Mouse (Mus musculus) heart, adult 2 months (tissue): ENCODE results near the gene Glp1r.

Experiments used
- CTCF ChIP-seq: fragments of 200-600 bp; IDR thresholded peaks from 2 replicates; pipeline ENCODE4 v1.8.1; 2022; ENCODE audit warnings: antibody characterized with exemption, mild to moderate bottlenecking, moderate library complexity
- EP300 ChIP-seq: fragments of 200-500 bp; IDR thresholded peaks from 2 replicates; pipeline ENCODE4 v1.6.1; 2011; ENCODE audit warnings: low read depth, low read length, control low read depth; ENCODE audit not compliant: insufficient read depth
- POLR2A ChIP-seq: fragments of 200-500 bp; IDR thresholded peaks from 2 replicates; pipeline ENCODE4 v1.6.1; 2011; ENCODE audit warnings: mild to moderate bottlenecking, low read depth, low read length, control low read depth; ENCODE audit not compliant: insufficient read depth

- TF ChIP-seq CTCF (no peak), POLR2A (no peak), EP300 (no peak)
These were observed 20.6 kb upstream of the Glp1r start for GRCm38 (mm10) chr17:30881001-30881400.
